Mouse (Mus musculus): ENCODE results near the gene Cep19. TPM values are rescaled to one million over a fixed set of nuclear protein-coding genes. Genes with fewer than 3 reads are reported as not detected.

The Cep19 gene
- total and polyA plus RNA-seq, 3 experiments: 17.6 to 31.3 (median 29.4) TPM

- Histone ChIP-seq H3K79me2 (replicated peaks; ENCODE audit: control insufficient read depth, extremely low read depth, insufficient read depth, poor library complexity, severe bottlenecking) (peaks cover 55% of the 10 kb centered on the region), H3K4me2 (ENCODE audit: insufficient read depth, low read depth, poor library complexity, severe bottlenecking) (no peak overlapping the region), H3K4me3 (replicated peaks in 1 of 3; ENCODE audit: low read depth in 2 of 3, low read length in 2 of 3, poor library complexity in 1 of 3) (no peak overlapping the region), H3K9me3 (replicated peaks; ENCODE audit: low read length) (peaks cover 18% of the 10 kb centered on the region), H3K4me1 (ENCODE audit: control insufficient read depth in 1 of 2, insufficient read depth in 2 of 2) (peaks cover 7 to 30% of the 10 kb centered on the region in 2 experiments), H3K27me3 (replicated peaks) (no peaks in the 10 kb centered on the region), H3K36me3 (replicated peaks in 1 of 2; ENCODE audit: control insufficient read depth in 1 of 2, insufficient read depth in 1 of 2, low read length in 1 of 2) (peaks cover 54 to 68% of the 10 kb centered on the region in 2 experiments), H3K27ac (ENCODE audit: insufficient read depth, low read depth) (no peak overlapping the region), H3K9ac (ENCODE audit: insufficient read depth, low read depth) (no peak overlapping the region)
- DNase-seq (ENCODE audit: extremely low read depth): no peak
- in situ Hi-C loops (cut with MboI; ENCODE audit: low pct_ligation_motif_present, low pct_unique_long_range_greater_than_20kb, low sequenced_read_pairs) (no loop called here), dilution Hi-C loops (cut with MboI; ENCODE audit: extremely low pct_ligation_motif_present, extremely low pct_unique_long_range_greater_than_20kb, low sequenced_read_pairs) (no loop called here)
- TF ChIP-seq BHLHE40 (IDR thresholded peaks at IDR 0.05; ENCODE audit: low read depth, low read length): no peak
- TF ChIP-seq CHD2 (IDR thresholded peaks at IDR 0.05; ENCODE audit: low read length): no peak
- no peak for TF ChIP-seq MYC (IDR thresholded peaks at IDR 0.05; ENCODE audit: low read depth, low read length)
- TF ChIP-seq EP300 (IDR thresholded peaks at IDR 0.05; ENCODE audit: low read length): no peak
- no peak for TF ChIP-seq ETS1 (conservative IDR thresholded peaks at IDR 0.05; ENCODE audit: low read depth, low read length)
- TF ChIP-seq RCOR1 (conservative IDR thresholded peaks at IDR 0.05; ENCODE audit: low read depth, low read length): no peak
- no peak for TF ChIP-seq MAZ (IDR thresholded peaks at IDR 0.05; ENCODE audit: low read depth, low read length)
- TF ChIP-seq E2F4 (IDR thresholded peaks at IDR 0.05; ENCODE audit: insufficient replicate concordance, low read depth, low read length): no peak
- TF ChIP-seq MAFK (IDR thresholded peaks at IDR 0.05; ENCODE audit: insufficient replicate concordance, low read length): no peak
These were observed 57.1 kb downstream of the Cep19 start for GRCm38 (mm10) chr16:32156719-32157118.

- peaks cover 56 to 73% of the 10 kb centered on the region in 2 experiments for H3K36me3 ChIP-seq (replicated peaks in 1 of 2; ENCODE audit: control insufficient read depth in 1 of 2, insufficient read depth in 1 of 2, low read length in 1 of 2)
These were observed 57.8 kb downstream of the Cep19 start for GRCm38 (mm10) chr16:32157369-32157768.

More at GRCm38 (mm10) chr16:32157369-32157768, 57.8 kb downstream of the Cep19 start:
- no peak for DNase-seq (ENCODE audit: extremely low read depth)
- peaks cover 18% of the 10 kb centered on the region for H3K9me3 ChIP-seq (replicated peaks; ENCODE audit: low read length)
- in situ Hi-C loops (cut with MboI; ENCODE audit: low pct_ligation_motif_present, low pct_unique_long_range_greater_than_20kb, low sequenced_read_pairs) (no loop called here), dilution Hi-C loops (cut with MboI; ENCODE audit: extremely low pct_ligation_motif_present, extremely low pct_unique_long_range_greater_than_20kb, low sequenced_read_pairs) (no loop called here)
- no peak overlapping the region for H3K4me3 ChIP-seq (replicated peaks in 1 of 3; ENCODE audit: low read depth in 2 of 3, low read length in 2 of 3, poor library complexity in 1 of 3)
- H3K4me1 ChIP-seq (ENCODE audit: control insufficient read depth in 1 of 2, insufficient read depth in 2 of 2): peaks cover 10 to 36% of the 10 kb centered on the region in 2 experiments
- H3K27me3 ChIP-seq (replicated peaks): no peaks in the 10 kb centered on the region
- no peak overlapping the region for H3K9ac ChIP-seq (ENCODE audit: insufficient read depth, low read depth)
- H3K27ac ChIP-seq (ENCODE audit: insufficient read depth, low read depth): no peak overlapping the region
- TF ChIP-seq RCOR1 (conservative IDR thresholded peaks at IDR 0.05; ENCODE audit: low read depth, low read length) (no peak), MYC (IDR thresholded peaks at IDR 0.05; ENCODE audit: low read depth, low read length) (no peak), RAD21 (IDR thresholded peaks at IDR 0.05; ENCODE audit: low read depth, low read length) (no peak), CHD1 (IDR thresholded peaks at IDR 0.05; ENCODE audit: low read depth, low read length) (no peak), MAX (IDR thresholded peaks at IDR 0.05; ENCODE audit: low read length) (no peak), MAZ (IDR thresholded peaks at IDR 0.05; ENCODE audit: low read depth, low read length) (no peak), JUN (IDR thresholded peaks at IDR 0.05; ENCODE audit: insufficient read depth, low read depth, low read length) (no peak), MEF2A (IDR thresholded peaks at IDR 0.05; ENCODE audit: borderline replicate concordance, low read depth, low read length) (no peak), SIN3A (IDR thresholded peaks at IDR 0.05; ENCODE audit: low read length) (no peak), MAFK (IDR thresholded peaks at IDR 0.05; ENCODE audit: insufficient replicate concordance, low read length) (no peak), ZKSCAN1 (IDR thresholded peaks at IDR 0.05; ENCODE audit: borderline replicate concordance, low read depth, low read length) (no peak), GABPA (IDR thresholded peaks at IDR 0.05; ENCODE audit: insufficient replicate concordance, low read depth, low read length) (no peak), ZNF384 (IDR thresholded peaks at IDR 0.05; ENCODE audit: low read depth, low read length) (no peak), USF1 (IDR thresholded peaks at IDR 0.05; ENCODE audit: low read depth, low read length) (no peak), IRF4 (IDR thresholded peaks at IDR 0.05; ENCODE audit: low read depth, low read length) (no peak), UBTF (IDR thresholded peaks at IDR 0.05; ENCODE audit: low read depth, low read length) (no peak), HCFC1 (IDR thresholded peaks at IDR 0.05; ENCODE audit: low read depth, low read length) (no peak), PAX5 (IDR thresholded peaks at IDR 0.05; ENCODE audit: low read length) (no peak)
- H3K4me2 ChIP-seq (ENCODE audit: insufficient read depth, low read depth, poor library complexity, severe bottlenecking): no peak overlapping the region
- peaks cover 60% of the 10 kb centered on the region for H3K79me2 ChIP-seq (replicated peaks; ENCODE audit: control insufficient read depth, extremely low read depth, insufficient read depth, poor library complexity, severe bottlenecking)

All from CH12.LX (cell line).